Mouse (Mus musculus) liver, postnatal 0 days (tissue): ENCODE data around the gene Ttc28.

ENCODE experiments used
- CTCF ChIP-seq: sonication (generic); IDR thresholded peaks from 2 replicates; pipeline ENCODE4 v1.5.1; 2016; ENCODE audit warnings: antibody characterized with exemption, low read depth
- EP300 ChIP-seq: IDR thresholded peaks from 2 replicates; pipeline ENCODE4 v1.6.1; 2016; ENCODE audit warnings: antibody characterized with exemption, low read depth, mild to moderate bottlenecking

- no peak for TF ChIP-seq CTCF
- TF ChIP-seq EP300, result no peak
These were observed 301.8 kb downstream of the Ttc28 start for GRCm38 (mm10) chr5:111181204-111181912.
